Mouse (Mus musculus): ENCODE results near the gene Sh3bgrl3.

Gene Sh3bgrl3

DNA sequence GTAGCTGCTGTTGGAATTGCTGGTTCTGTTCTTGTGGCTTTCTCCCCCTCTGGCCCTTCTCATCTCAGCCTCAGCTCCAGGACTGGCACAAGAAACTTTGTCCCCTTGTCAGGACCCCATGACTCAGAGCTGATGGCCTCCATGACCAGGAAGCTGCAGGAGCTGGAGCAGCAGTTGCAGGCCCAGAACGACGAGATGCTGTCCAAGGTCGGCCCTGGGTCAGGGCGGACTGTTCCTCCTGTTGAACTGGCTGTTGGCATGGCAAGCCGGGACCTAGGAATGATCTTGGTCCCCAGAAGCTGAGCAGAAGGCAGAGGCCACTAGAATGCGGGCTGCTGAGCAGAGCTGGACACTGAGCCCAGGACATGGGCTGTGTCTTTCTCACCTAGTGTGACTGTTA is 16.2 kb downstream of the Sh3bgrl3 start:
- no peak for DNase-seq (ENCODE audit: extremely low spot score, low spot score)

DNA sequence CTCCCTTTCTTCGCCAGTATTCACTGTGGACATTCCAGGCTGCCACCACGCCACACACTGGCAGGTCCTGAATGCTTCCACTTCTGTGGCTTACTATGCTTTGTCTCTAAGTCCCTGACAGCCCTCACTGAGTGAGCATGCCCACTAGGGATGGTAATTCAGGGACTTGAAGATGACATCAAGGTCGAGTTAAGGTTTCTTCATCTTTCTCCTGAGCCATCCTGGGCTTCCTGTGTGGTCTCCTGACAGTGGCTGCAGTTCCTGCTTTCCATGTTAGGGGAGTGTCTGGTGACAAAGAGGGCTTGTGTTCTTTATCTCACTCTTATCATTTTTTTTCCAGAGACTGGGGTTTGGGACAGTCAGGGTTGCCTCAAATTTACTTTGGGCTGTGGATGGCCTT is 17.9 kb downstream of the Sh3bgrl3 start:
- DNase-seq (ENCODE audit: extremely low spot score, low spot score): no peak

DNA sequence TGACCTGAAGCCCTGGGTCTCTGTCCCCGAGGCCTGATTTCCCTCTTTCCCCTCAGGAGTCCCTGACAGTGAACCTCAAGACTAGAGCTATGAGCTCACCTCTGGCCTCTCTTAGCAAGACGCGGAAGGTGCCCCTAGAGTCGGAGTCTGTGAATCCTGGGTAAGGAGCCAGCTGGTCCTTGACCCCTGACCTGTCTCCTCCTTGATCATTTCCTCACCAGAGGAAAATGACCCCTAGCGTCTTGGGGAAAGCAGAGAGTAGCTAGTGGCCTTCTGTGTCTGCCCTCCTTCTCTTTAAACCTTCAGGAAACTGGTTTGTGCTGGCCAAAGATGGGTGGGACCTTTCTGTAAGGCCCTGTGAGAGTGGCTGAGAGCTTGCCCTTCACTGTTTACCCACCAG is 20.4 kb downstream of the Sh3bgrl3 start:
- DNase-seq (ENCODE audit: extremely low spot score, low spot score): no peak

DNA sequence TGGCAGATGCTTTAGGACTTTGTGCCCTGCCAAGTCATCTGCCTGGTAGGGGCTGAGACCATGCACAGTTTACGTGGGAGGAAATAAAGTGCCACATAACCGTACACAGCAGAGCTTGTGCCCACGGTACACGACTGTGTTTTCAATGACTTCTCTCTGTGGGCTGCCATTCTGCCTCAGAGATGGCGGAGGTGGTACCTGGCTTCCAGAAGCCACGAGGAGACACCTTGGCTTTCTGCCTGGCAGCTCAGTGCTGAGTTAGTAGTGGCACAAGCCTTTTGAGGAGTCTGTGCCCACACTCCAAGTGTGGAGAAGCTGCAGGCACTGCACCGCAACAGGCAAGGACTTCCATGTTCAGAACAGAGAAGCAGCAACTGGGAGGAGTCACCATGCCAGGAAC is 20.9 kb downstream of the Sh3bgrl3 start:
- no peak for DNase-seq (ENCODE audit: extremely low spot score, low spot score)

DNA sequence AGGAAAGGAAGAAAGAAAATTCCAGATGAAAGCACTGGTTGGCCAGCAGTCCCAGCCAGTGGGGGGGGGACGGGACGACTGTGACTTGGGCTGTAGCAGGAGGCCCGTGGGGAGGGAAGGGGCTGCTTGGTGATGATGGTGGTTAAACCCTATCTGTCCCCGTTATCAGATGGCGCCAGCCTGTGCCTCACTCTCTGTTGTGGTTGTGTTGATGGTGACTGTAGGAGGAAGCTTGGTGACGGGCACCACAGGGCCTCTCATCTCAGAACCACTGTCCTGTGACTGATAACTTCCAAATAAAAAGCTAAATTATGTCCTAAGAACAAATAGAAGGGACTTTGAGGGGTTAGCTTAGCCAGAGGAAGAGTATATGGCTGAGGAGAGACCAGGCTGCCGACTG is 22.5 kb downstream of the Sh3bgrl3 start:
- no peak for DNase-seq (ENCODE audit: extremely low spot score, low spot score)

DNA sequence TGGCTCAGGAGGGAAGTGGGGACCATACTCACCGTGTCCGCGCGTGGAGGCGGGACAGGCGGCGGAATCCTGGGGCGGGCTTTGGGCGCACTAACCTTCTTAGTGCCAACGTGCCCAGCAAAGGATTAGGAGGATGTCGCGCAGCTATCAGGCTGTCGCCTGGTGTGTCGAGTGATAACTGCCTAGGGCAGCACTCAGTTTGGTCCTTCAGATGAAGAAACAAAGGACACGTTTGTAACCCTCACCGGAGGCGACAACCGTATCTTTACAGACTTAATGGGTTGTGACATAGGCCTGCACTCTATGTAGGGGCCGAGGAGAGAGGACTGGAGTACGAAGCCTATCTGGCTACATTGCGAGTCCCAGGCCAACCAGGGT is 25.9 kb downstream of the Sh3bgrl3 start:
- no peak for DNase-seq (ENCODE audit: extremely low spot score, low spot score)

DNA sequence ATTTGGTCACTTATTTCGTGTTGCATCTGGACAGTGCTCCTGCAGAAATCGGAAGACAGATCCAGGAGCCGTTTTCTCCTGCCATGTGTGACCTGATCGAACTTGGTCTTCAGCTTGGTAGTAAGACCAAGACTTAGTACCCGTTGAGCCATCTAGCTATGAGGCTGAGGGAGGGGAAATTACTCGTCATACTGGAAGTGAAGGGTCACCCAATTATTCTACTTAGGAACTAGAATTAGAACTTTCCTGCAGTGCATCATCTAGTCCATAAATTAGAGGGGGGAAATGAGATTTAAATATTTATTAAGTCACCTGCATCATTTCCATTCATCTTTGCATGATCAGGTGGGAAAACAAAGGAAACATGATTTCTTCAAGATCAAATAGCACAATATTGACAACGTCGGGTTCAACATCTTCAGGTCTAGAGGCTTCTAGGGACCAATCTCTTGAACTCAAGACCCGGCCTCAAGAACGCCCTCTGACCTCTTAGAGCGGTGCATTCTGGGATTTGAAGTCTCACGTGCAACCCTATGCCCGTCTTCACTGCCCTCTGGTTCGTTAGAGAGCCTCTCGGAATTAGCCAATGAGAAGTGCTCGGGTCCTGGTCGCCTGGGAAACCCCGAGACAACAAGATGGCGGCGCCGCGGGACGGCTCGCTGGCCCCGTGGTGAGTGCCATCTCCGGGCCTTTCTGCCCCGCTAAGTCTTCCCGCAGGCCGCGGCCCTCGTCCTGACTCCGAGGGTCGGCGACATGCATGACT is 26.4 kb downstream of the Sh3bgrl3 start, which contains the start of gene Ubxn11:
Ubxn11 (plus strand) TSS at position 592 of the 763 bp plus-strand sequence.
- peak; percentile 88 for DNase-seq (ENCODE audit: extremely low spot score, low spot score)

DNA sequence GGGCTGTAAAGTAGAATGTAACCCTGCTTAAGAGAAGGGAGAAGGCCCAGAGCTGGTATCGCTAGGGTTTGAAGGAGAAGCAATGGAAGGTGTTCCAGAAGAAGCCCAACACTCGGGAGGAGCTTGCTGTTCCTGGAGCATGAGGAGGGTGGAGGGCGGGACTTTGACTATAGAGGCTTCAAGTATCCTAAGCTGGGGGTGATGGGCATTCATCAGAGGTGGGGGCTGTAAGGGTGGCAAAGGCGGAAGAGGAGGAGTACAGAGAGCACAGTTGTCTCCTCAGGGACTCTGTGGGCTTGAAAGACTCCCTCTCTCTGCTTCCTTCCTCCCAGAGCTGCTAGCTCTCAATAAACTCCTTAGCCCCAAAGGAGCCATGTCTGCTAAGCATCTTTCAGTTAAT is 28.3 kb downstream of the Sh3bgrl3 start:
- no peak for DNase-seq (ENCODE audit: extremely low spot score, low spot score)

DNA sequence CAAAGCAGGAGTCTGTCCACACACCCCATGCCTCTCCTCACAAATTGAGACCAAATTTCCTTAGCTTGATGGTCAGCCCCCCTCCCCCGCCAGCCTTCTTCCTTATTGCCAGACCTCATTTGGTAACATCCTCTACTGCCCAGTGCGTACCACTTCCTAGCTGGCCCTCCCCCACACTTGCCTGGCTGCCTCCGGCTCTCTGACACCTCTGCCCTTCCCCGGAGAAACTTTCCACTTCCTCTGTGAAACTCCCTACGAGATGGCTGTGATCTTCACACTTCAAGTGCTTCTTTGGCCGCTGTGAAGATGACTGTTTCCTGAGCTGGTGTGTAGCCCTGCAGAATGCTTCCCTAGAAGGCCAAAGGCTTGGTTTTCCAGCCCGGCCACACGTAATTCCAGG is 30.0 kb downstream of the Sh3bgrl3 start:
- DNase-seq (ENCODE audit: extremely low spot score, low spot score): no peak

DNA sequence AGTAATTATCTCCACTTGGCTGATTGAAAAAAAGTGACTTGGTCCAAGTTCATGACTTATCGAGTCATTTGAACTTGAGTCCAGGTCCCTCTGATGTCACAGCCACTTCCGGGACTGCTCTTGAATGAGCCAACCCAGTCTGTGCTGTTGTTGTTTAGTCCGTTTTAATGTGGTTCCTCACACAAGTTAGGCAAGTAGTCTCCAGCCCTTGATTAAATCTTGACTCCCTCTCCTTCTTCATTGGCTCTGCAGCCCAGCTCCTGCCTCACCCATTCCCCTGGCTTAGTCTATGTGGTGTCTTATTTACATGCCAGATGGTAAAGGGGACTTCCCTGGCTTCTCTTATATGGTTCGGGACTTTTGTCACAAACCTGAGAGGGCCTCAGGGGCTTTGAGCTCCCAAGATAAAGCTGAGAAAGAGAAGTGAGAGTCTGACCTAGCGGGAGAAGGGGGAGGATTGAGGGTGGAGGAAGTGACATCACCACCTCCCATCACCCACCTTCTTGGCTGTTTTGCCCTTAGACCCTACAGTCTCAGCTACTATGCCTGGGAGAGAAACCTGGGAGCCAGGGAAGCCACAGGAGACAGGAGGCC is 31.5 kb downstream of the Sh3bgrl3 start:
- DNase-seq (ENCODE audit: extremely low spot score, low spot score): no peak

DNA sequence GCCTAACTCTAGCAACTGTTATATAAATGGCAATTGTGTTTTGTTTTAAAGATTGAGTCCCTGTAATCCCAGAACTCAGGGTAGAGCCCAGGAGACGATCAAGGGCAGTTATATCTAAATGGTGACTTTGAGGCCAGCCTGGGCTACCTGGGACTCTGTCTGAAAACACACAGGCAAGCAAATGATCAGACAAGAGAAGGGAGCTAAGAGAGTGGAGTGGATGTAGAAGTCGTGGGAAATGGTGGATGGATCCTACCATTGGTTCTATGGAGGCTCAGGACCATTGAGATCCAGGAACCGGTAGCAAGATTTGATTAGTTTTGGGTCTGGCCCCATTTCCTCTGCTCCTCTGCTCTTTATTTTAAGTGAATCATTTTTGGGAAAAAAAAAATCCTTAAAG is 32.5 kb downstream of the Sh3bgrl3 start:
- no peak for DNase-seq (ENCODE audit: extremely low spot score, low spot score)

DNA sequence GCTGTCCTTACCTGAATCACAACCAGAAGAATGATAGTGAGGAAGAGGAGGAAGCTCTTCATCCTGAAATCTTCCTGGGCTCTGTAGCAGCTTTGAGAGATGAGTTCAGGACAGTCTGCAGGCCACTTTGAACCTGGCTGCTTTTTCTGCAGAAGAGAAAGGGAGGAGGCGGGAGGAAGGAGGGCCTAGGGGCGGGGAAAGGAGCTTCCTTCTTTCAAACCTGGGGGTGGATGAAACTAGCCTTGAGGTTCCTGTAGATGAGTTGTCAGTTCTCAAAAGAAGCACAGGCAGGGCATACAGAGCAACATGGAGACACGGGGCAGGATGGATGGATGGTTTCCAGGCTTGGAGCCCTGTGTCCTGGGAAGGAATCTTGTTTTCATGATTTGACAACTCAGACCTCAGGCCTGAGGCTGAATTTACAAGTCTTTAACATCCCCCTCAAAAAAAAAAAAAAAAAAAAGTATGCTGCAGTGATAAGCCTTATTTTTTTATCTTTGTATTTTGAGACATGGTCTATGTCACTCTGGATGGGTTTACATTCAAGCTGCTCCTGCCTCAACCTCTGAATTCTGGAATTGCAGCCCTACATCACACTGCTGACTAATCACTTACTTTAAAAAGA is 33.6 kb downstream of the Sh3bgrl3 start, which contains the start of gene Cd52:
Cd52 (minus strand) TSS at position 160 of the 625 bp plus-strand sequence.
- DNase-seq (ENCODE audit: extremely low spot score, low spot score): no peak

DNA sequence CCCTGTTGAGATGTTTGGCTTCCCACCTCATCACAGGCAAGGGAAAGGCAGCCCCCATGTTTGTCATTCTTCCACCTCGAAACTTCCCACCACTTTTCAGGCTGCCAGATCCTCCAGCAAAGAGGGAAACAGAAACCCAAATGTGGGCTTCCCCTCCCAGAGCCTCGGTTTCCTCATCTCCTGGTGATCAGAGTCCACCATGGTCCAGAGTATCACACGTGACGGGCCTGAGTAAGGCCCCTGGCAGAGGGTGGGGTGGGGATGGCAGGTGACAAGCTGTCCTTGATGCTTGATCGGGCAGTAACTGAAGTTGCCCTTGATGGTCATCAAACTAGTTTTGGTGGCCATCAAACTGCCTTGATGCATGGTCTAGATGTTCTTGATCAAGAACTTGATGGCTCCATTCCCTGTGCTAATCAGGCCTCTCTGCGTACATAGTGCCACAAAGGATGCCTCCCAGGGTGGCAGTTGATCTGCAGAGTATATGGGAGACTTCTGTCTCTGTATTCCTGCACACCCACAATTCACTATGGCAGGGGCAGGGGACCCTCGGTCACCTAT is 34.5 kb downstream of the Sh3bgrl3 start:
- DNase-seq (ENCODE audit: extremely low spot score, low spot score): no peak

DNA sequence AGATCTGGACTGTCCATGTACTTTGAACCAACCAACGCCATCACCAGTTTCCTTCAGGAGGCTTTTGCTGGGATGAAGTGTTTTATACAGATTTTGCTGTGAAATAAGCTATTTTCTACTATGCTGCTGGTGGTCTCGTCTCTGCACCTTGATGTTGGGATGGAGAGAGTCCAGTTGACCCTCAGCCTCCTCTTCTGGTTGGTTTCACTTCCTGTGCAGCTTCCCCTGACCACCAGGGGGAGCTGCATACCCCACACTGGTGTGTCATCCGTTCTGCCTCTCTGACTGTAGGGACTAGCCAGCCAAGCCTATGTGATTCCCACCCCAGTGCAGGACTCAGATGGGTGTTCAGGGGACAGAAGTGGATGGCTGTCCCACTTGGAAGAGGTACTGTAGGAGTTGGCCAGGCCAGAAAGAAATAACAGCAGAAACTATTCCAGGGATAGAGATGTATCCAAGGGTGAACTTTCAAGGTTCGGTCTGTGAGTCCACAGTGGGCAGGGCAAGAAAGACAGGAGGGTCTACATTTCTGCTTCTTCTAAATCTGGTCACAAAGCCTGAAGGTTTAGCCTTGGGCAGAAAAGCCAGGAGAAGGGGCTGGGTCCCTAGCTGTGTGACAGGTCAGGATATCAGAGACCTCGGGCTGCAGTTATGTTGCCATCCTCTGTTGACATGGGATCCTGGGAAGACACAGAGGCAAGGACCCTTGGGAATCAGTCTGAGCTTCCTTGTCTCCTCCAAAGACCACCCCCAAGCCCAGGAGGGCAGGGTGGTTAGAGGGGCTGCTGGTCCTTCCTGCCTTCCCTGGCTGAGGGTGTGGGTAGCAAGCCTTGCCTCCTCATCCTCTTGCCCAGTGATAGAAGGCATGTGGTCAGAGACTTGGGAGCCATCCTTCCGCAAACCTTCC is 36.0 kb downstream of the Sh3bgrl3 start:
- peak; percentile 31 for DNase-seq (ENCODE audit: extremely low spot score, low spot score)

DNA sequence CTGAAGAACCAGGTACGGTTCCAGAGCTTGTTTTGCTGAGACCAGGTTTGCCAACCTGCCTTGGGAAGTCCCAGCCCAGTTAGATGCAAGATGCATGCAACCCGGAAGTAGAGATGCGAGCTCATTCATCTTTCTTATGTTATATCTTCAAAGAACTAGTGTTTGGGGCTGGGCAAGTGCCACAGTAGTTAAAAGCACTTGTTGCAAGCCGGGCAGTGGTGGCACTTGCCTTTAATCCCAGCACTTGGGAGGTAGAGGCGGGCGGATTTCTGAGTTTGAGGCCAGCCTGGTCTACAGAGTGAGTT is 37.4 kb downstream of the Sh3bgrl3 start:
- no peak for DNase-seq (ENCODE audit: extremely low spot score, low spot score)

DNA sequence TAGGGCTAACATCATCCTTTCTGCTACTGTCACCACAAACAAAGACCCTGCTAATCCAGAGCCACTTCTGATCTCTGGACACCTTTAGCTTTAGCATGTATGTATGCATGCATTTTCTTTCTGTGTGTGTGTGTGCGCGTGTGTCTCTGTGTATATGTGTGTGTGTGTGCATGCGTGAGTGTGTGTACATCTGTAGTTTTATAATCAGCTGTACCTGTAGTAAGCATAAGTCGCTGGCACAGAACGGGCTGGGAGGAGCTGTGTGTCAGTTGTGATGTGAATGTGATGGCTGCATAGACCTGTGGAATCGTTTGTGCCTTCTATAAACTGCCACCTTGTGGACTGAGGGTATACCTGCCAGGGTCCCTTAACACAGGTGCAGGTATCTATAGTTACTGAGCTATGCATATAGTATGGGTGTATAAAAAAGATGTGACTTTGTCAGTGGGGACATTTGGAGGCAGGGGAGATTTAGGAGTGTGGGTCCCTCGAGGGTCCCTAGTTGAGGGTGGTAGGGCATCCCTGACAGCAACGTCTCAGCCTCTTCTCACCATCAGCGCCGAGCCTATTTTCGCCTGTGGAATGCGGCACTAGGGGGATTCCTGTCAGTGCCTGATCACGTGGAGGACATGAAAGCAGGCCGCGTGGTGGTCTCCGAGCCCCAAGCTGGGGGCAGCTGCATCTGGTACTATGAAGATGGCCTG is 37.9 kb downstream of the Sh3bgrl3 start:
- DNase-seq (ENCODE audit: extremely low spot score, low spot score): no peak

DNA sequence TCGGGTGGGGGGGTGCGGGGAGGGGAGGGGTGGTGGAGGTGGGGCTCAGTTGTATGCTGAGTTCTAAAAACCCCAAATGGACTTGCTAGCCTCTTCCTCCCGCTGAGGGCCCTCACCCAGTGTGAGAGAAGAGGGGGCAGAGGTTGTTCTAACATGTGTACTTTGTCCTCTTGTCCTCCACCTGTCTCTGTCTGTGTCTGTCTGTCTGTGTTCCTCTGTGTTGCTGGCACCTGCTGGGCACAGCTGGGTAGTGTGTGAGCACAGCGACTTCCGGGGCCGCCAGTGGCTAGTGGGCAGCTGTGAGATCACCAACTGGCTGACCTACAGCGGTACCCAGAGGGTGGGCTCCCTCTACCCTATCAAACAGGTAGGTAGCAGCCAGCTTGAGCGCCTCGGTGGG is 39.6 kb downstream of the Sh3bgrl3 start:
- no peak for DNase-seq (ENCODE audit: extremely low spot score, low spot score)

DNA sequence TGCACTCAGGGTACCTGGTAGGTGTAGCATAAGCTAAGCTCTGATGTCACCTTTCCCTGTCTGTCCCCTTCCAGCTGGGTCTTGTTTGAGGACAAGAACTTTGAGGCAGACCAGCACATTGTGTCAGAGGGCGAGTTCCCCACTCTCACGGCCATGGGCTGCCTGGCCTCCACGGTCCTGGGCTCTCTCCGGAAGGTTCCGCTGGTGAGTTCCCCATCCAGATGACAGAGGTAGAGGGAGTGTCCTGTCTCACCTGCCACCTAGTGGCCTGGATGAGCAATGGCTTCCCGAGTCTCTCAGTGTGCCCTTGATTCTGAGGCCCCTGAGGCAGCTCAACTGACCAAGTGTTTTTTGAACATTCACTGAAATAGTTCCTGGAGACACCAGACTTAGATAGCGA is 41.2 kb downstream of the Sh3bgrl3 start:
- DNase-seq (ENCODE audit: extremely low spot score, low spot score): peak; percentile 48

DNA sequence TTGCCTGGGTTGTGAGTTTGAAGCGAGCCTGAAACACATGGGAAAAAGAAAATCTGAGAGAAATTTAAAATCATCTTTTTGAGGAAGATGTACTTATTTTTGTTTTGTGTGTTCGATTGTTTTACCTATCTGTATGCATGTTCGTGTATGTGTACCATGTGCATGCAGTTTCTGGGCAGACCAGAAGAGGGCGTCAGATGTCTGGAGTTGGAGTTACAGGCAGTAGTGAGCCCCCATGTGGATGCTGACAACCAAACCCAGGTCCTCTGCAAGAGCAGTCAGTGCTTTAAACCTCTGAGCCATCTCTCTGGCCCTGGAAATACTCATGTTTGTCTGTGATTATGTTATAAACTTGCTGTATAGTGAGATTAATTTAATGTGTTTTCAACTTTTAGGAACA is 43.6 kb downstream of the Sh3bgrl3 start:
- no peak for DNase-seq (ENCODE audit: extremely low spot score, low spot score)

DNA sequence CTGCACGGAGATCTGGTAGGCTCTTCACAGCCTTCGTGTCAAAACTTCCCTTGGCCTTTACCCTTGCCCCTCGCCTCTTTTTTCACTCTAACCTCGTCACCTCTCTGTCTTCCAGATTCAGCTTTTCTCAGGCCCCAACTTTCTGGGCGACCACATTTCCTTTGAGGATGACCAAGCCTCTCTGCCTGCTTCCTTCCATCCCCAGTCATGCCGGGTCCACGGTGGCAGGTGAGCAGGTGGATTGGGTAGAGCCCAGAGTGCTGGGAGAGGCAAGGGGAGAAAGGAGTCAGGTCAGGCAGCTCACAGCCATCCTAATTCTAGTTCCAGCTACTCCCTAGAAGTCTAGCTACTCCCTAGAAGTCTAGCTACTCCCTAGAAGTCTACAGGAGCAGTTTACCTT is 46.1 kb downstream of the Sh3bgrl3 start:
- no peak for DNase-seq (ENCODE audit: extremely low spot score, low spot score)
